Mouse (Mus musculus) monocyte, adult 59 days (primary cell): ENCODE data around the gene Cplx1. TPM values are rescaled to one million over a fixed set of nuclear protein-coding genes. Genes with fewer than 3 reads are reported as not detected.

ENCODE experiments used
- total RNA-seq, 2 experiments: library from RNA; stranded (reverse); gene quantifications; one replicate each; pipeline ENCODE4 v1.2.4; 2023

The Cplx1 gene
- not detected for total RNA-seq

GRCm38 (mm10) chr5:108549489-108550206 lies at the start of gene Cplx1:
Gene Cplx1, minus strand, starts transcription at chr5:108550024.

Other genes with a start within 250 kb of the Cplx1 start
- 1 to 10 TPM; 2.3 to 2.9 TPM for gene Pigg, start 237.4 kb downstream of the Cplx1 start, total RNA-seq
- not detected for gene Gm42517, start 182.1 kb downstream of the Cplx1 start, total RNA-seq
- not detected for gene Pde6b, start 161.6 kb downstream of the Cplx1 start, total RNA-seq
- gene Atp5k, start 115.6 kb downstream of the Cplx1 start, total RNA-seq = 100 to 1,000 TPM in 1 of 2 experiments, 10 to 100 TPM in 1; 64.1 to 125 TPM
- gene Mfsd7a, start 101.1 kb downstream of the Cplx1 start, total RNA-seq = 10 to 100 TPM; 43.1 to 44.4 TPM
- 10 to 100 TPM; 20.5 to 25.2 TPM for gene Pcgf3, start 88.8 kb downstream of the Cplx1 start, total RNA-seq
- gene Gak, start 79.7 kb upstream of the Cplx1 start, total RNA-seq = 100 to 1,000 TPM; 135 to 139 TPM
- gene Tmem175, start 79.7 kb upstream of the Cplx1 start, total RNA-seq = 10 to 100 TPM; 19.3 to 20.5 TPM
- 10 to 100 TPM; 25.9 to 27.4 TPM for gene Idua, start 110.3 kb upstream of the Cplx1 start, total RNA-seq
- 10 to 100 TPM; 18.2 to 26.4 TPM for gene Dgkq, start 119.6 kb upstream of the Cplx1 start, total RNA-seq
- not detected for gene Slc26a1, start 125.5 kb upstream of the Cplx1 start, total RNA-seq
- gene Fgfrl1, start 142.4 kb upstream of the Cplx1 start, total RNA-seq = 1 to 10 TPM; 2.2 to 4.3 TPM
- gene Rnf212, start 225.0 kb upstream of the Cplx1 start, total RNA-seq = not detected
- not detected for gene Tmed11, start 245.3 kb upstream of the Cplx1 start, total RNA-seq